Mouse (Mus musculus) hindbrain, embryonic 16.5 days (tissue): ENCODE data around the gene Nmur1. TPM values are rescaled to one million over a fixed set of nuclear protein-coding genes. Genes with fewer than 3 reads are reported as not detected.
"Not testable (repeated sequence)": the region's sequence is repeated elsewhere in the genome, so short reads cannot be mapped to it uniquely, and the experiment has no call there.

Source experiments
- ATAC-seq: fragments of 200-750 bp; cut with Nextera tagmentation; 2 replicates; pipeline ENCODE4 v1.8.0; 2017; ENCODE audit warnings: moderate TSS enrichment, moderate library complexity
- H3K27ac ChIP-seq: fragments of 300-500 bp; sonication (generic); 2 replicates; pipeline ENCODE4 v1.5.1; 2014; ENCODE audit warnings: low read depth, mild to moderate bottlenecking, control low read depth, low read length, moderate library complexity
- H3K27me3 ChIP-seq: fragments of 300-500 bp; sonication (generic); replicated peaks from 2 replicates; pipeline ENCODE4 v1.6.1; 2014; ENCODE audit warnings: low read length; ENCODE audit not compliant: control insufficient read depth, insufficient read depth
- H3K36me3 ChIP-seq: fragments of 300-500 bp; sonication (generic); 2 replicates; pipeline ENCODE4 v1.6.1; 2014; ENCODE audit warnings: mild to moderate bottlenecking, low read length, moderate library complexity, mixed read lengths; ENCODE audit not compliant: control insufficient read depth, insufficient read depth
- H3K4me1 ChIP-seq: fragments of 300-500 bp; sonication (generic); 2 replicates; pipeline ENCODE4 v1.6.1; 2014; ENCODE audit warnings: low read depth, low read length; ENCODE audit not compliant: control insufficient read depth, insufficient read depth
- H3K4me2 ChIP-seq: fragments of 300-500 bp; sonication (generic); 2 replicates; pipeline ENCODE4 v1.6.1; 2014; ENCODE audit warnings: mild to moderate bottlenecking, low read length, control low read depth, moderate library complexity
- H3K4me3 ChIP-seq: fragments of 300-500 bp; sonication (generic); 2 replicates; pipeline ENCODE4 v1.5.1; 2014; ENCODE audit warnings: mild to moderate bottlenecking, low read length, control low read depth, moderate library complexity
- H3K9ac ChIP-seq: fragments of 300-500 bp; sonication (generic); 2 replicates; pipeline ENCODE4 v1.6.1; 2014; ENCODE audit warnings: low read depth, mild to moderate bottlenecking, control low read depth, low read length, moderate library complexity
- H3K9me3 ChIP-seq: fragments of 300-500 bp; sonication (generic); 2 replicates; pipeline ENCODE4 v1.6.1; 2014; ENCODE audit warnings: mild to moderate bottlenecking, low read length, moderate library complexity; ENCODE audit not compliant: control insufficient read depth
- WGBS: fragments of 180-500 bp; shearing (Covaris S2); extraction: QIAGEN DNeasy Blood & Tissue Kit; methylation state at CpG from one replicate; pipeline ENCODE4 v1.1.7; 2014; 5-methylcytosine and 5-hydroxymethylcytosine counted together
- polyA plus RNA-seq: library from polyadenylated mRNA; unstranded; fragments of >200 nt; fragmentation: Nextera tagmentation; extraction: Ambion mirVana; gene quantifications from 2 replicates; pipeline ENCODE4 v1.2.1, GENCODE M21; 2015

The Nmur1 gene
- 0.13 TPM in 1 of 2 replicates, not detected in the other for polyA plus RNA-seq

DNA sequence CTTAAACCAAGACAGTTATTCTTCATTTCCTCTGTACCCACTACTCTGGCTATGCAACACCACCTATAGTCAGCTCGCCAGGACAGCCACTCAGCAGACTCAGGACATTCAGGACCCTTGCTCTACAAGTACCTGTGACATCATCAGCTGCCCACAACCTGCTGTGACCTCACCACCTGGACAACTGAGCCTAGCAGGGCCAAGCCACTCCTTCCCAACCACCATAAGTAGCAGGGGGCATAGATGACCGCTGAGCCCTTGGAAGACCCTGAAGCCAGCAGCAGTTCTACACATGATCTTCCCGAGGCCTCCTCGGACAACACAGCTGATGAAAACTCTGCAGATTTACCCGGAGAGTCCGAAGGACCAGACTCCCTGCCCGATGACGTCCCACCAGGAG lies at the start of gene Nmur1, which contains the start of gene Tex44:
Gene Nmur1, minus strand, starts transcription at position 101 of the 400 bp plus-strand sequence.
Gene Tex44, plus strand, starts transcription at position 202 of the 400 bp plus-strand sequence.
- Histone ChIP-seq H3K4me2 (no peak within 1 kb of the TSS), H3K9ac (no peak within 1 kb of the TSS), H3K27ac (no peak within 1 kb of the TSS; the same call in 1 of the 2 replicates), H3K4me1 (peaks cover 6% of the 10 kb centered on the region), H3K27me3 (no peaks in the 10 kb centered on the region), H3K36me3 (no peaks in the 10 kb centered on the region), H3K4me3 (no peak within 1 kb of the TSS), H3K9me3 (no peaks in the 10 kb centered on the region)
- no peak for ATAC-seq
- WGBS: 96% methylated on average over 8 of the region's 8 CpGs

DNA sequence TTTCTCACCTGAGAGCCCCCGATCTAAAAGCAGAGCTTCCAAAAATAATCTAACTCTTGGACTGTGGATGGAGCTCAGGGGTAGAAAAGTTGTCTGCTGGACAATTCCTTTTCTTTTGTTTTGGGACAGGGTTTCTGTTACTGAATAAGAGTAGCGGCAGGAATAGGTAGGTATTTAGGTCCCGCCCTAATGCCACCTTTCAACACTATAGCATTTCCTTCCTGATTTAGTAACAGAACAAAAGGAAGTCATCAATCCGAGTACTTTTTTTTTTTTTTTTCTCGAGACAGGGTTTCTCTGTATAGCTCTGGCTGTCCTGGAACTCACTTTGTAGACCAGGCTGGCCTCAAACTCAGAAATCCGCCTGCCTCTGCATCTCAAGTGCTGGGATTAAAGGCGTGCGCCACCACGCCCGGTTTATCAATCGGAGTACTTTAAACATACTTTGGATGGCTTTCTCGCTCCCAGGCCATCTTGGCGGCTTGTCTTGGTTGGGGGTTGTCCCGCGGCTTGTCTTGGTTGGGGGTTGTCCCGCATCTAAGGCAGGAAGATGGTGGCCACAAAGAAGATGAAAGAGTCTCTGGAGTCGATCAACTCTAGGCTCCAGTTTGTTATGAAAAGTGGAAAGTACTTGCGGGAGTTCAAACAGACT lies 47.2 kb upstream of the Nmur1 start:
- Histone ChIP-seq H3K9me3 (no peaks in the 10 kb centered on the region), H3K4me1 (peaks cover 4% of the 10 kb centered on the region), H3K4me2 (no peak overlapping the region), H3K4me3 (no peak overlapping the region), H3K27ac (no peak overlapping the region; the same call in 1 of the 2 replicates), H3K27me3 (no peaks in the 10 kb centered on the region), H3K9ac (no peak overlapping the region), H3K36me3 (no peaks in the 10 kb centered on the region)
- no peak for ATAC-seq
- WGBS: 96% methylated on average over 18 of the region's 18 CpGs

DNA sequence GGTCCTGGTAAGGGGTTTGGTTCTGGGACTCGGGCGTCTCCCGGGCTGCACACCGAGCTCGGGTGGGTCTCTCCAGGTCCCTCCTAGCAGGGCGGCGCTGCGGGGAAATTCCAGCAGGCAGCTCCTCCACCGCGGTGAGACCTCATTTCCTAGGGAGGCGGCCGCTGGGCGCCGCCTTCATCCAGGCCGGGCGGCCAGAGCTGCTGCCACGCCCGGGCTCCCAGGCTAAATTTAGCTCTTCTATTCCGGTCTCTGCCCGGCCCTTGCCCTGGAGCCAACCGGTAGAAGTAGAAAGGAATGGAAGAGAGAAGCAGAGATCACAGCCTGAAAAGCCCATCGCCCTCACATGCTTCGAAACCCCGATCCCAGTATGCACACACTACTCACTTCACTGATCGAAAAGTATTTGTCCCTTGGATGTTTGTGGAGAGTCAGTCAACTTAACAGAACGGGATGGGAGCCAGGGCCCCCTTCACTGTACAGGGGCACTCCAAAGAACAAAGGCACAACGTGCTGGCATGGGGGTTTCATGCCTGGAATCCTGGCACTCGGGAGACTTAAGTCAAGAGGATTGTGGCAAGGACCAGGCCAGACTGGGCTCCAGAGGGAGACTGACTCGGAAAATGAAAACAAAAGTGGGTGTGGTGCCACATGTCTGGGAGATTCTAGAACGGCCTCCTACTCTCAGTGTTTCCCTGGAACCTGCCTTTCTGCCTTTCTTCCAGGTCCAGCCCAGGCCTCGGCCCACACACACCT lies 46.3 kb upstream of the Nmur1 start:
- H3K4me1 ChIP-seq: peaks cover 4% of the 10 kb centered on the region
- peak overlapping the region; percentile 20; the same call in 1 of the 2 replicates for H3K4me3 ChIP-seq
- peak overlapping the region; percentile 65 for H3K9ac ChIP-seq
- H3K9me3 ChIP-seq: no peaks in the 10 kb centered on the region
- H3K4me2 ChIP-seq: peak overlapping the region; percentile 52
- peak overlapping the region; percentile 49 for H3K27ac ChIP-seq
- 24% methylated on average over 31 of the region's 31 CpGs for whole genome bisulfite sequencing
- no peaks in the 10 kb centered on the region for H3K27me3 ChIP-seq
- ATAC-seq: peak; percentile 52; the same call in 1 of the 2 replicates
- H3K36me3 ChIP-seq: no peaks in the 10 kb centered on the region

DNA sequence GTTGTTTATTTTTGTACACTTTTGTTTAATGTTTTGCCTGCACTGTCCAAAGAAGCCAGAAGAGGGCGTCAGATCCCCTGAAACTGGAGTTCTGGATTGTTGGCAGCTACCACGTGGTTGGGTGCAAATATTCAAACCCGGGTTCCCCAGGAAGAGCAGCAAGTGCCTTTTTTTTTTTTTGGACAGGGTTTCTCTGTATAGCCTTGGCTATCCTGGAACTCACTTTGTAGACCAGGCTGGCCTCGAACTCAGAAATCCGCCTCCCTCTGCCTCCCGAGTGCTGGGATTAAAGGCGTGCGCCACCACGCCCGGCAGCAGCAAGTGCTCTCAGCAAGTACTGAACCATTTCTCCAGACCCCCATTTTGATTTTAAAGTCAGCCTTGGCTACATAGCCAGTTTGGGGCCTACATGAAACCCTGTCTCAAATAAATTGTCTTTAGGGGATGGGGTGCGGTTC lies 45.5 kb upstream of the Nmur1 start:
- ATAC-seq, H3K27ac ChIP-seq, H3K4me1 ChIP-seq, H3K36me3 ChIP-seq, H3K27me3 ChIP-seq, H3K4me3 ChIP-seq, H3K4me2 ChIP-seq, H3K9me3 ChIP-seq, H3K9ac ChIP-seq: not testable (repeated sequence)
- WGBS: 73% methylated on average over 11 of the region's 11 CpGs

DNA sequence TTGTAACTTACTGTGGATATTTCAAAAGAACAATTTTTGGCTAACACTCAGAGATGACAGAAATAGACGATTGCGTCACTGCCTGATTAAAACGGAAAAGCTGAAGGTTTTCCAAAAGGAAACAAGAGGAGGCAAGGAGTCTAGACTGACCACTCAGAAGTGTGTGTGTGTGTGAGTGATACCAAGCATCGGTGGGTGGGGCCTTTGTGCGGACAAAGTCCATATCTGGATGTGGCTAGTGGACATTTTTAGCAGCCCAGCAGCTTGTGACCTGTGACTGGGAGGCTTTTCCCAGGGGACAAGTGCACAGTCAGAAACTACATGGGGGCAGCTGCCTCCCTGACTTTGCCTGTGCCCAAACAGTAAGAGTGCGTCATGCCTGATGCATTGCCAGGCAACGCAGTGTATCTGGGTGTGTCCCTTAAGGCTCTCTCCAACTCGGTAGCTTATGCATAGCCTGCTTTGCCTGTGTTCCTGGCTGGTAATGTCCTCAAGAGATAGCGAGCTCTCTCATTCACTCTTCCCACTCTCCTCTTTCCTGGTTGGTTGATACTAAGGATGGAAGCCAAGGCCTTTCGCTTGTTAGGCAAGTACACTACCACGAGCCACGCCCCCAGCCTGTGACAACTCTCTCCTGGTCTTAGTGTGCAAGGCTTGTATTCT lies 44.6 kb upstream of the Nmur1 start:
- 68% methylated on average over 12 of the region's 12 CpGs for WGBS
- Histone ChIP-seq H3K4me2 (no peak overlapping the region), H3K9me3 (no peaks in the 10 kb centered on the region), H3K9ac (no peak overlapping the region), H3K27me3 (no peaks in the 10 kb centered on the region), H3K27ac (peak overlapping the region; percentile 42; the same call in 1 of the 2 replicates), H3K4me3 (no peak overlapping the region), H3K36me3 (no peaks in the 10 kb centered on the region), H3K4me1 (peaks cover 4% of the 10 kb centered on the region)
- ATAC-seq: peak; percentile 42; the same call in 1 of the 2 replicates

DNA sequence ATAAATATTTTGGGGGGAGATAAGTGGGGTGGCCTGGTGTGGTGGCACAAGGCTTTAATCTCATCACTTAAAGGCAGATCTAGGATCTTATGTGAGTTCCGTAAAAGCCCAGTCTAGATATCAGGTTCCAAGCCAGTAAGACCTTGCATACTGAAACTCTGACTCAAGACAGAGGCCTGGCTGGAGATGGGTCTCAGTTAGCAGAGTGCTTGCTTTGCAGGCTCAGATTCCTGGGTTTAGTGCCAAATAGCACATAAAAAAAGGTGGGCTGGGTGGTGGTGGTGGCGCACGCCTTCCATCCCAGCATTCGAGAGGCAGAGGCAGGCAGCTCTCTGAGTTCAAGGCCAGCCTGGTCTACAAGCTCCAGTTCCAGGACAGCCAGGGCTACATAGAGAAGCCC lies 43.8 kb upstream of the Nmur1 start:
- H3K4me1 ChIP-seq: peaks cover 4% of the 10 kb centered on the region
- H3K27ac ChIP-seq: no peak overlapping the region
- no peak overlapping the region for H3K9ac ChIP-seq
- no peak overlapping the region for H3K4me2 ChIP-seq
- 98% methylated on average over 4 of the region's 4 CpGs for WGBS
- no peaks in the 10 kb centered on the region for H3K27me3 ChIP-seq
- no peaks in the 10 kb centered on the region for H3K9me3 ChIP-seq
- no peak overlapping the region for H3K4me3 ChIP-seq
- H3K36me3 ChIP-seq: no peaks in the 10 kb centered on the region
- ATAC-seq: no peak

DNA sequence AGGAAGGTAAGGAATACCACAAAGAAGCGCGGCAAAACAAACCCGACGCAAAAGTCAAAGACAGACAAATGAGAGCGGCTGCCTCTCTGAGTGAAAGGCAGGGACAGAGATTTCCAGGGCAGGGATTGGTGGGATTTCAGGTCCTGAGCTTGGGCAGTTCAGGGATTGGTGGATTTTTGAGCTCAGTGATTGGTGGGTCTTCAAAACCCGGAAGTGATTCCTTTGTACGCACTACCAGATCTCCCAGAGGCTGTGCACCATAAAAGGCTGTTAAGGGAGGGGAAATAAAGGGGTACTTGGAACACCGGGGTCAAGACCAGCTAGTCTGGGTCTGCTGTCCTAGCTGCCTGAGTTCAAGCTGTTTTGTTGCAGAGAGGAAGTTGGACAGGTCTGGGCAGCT lies 41.4 kb upstream of the Nmur1 start:
- Histone ChIP-seq H3K4me2 (no peak overlapping the region), H3K4me3 (no peak overlapping the region), H3K9ac (no peak overlapping the region), H3K4me1 (peaks cover 4% of the 10 kb centered on the region), H3K9me3 (no peaks in the 10 kb centered on the region), H3K27ac (no peak overlapping the region), H3K27me3 (no peaks in the 10 kb centered on the region), H3K36me3 (no peaks in the 10 kb centered on the region)
- no peak for ATAC-seq
- WGBS: 93% methylated on average over 8 of the region's 8 CpGs

DNA sequence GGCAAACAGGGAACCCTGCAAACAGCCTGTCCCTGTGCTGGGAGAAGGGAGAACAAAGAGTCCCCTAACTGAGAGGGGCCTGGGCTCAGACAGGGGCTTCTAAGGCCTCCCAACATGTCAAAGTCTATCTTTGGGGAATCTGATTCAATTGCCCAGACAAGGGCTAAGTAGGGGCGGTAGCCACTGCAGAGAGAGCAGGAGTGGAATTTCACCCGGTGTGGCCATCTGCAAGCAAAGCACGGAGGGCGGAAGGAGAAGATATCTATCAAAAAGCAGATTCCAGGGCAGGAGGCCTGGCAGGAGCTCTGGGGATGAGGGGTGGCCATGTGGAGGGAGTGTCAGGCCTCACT lies 38.8 kb upstream of the Nmur1 start:
- no peak overlapping the region for H3K9ac ChIP-seq
- 23% methylated on average over 4 of the region's 4 CpGs for WGBS

More for the DNA sequence above, 38.8 kb upstream of the Nmur1 start:
- H3K36me3 ChIP-seq: no peaks in the 10 kb centered on the region
- 0 out of 2 replicates have a peak, but pooled peaks have one; percentile 30 for ATAC-seq
- no peaks in the 10 kb centered on the region for H3K9me3 ChIP-seq
- no peak overlapping the region for H3K4me2 ChIP-seq
- no peaks in the 10 kb centered on the region for H3K27me3 ChIP-seq
- no peak overlapping the region for H3K4me3 ChIP-seq
- H3K4me1 ChIP-seq: no peaks in the 10 kb centered on the region
- H3K27ac ChIP-seq: peak overlapping the region; percentile 52; the same call in 1 of the 2 replicates
